Mouse (Mus musculus) stomach, postnatal 0 days (tissue): ENCODE measurements around the gene Rgp1.

ENCODE experiments used
- CTCF ChIP-seq: IDR thresholded peaks from 2 replicates; pipeline ENCODE4 v1.5.1; 2016; ENCODE audit warnings: antibody characterized with exemption, low read depth, mild to moderate bottlenecking, moderate library complexity
- EP300 ChIP-seq: optimal IDR thresholded peaks from 2 replicates; pipeline ENCODE3; 2016; ENCODE audit warnings: antibody characterized with exemption

- TF ChIP-seq CTCF: no peak
- no peak for TF ChIP-seq EP300
Observed at GRCm38 (mm10) chr4:43552437-43552836, 26.1 kb upstream of the Rgp1 start.
